Mouse (Mus musculus): ENCODE measurements at regions not wholly inside any gene's neighbourhood (a gene's known extent, or its start where the extent isn't known, plus 50 kb on each side); places are given as distances from the start of the nearest gene placed in this dataset.
A peak's percentile ranks its signal among the peaks of the same experiment; 100 is the strongest.

- DNase-seq (ENCODE audit: low read depth, low spot score), result no peak
Measured at GRCm38 (mm10) chr11:32990201-32990600, 157.0 kb downstream of the Fgf18 start.

- no peak for DNase-seq (ENCODE audit: low read depth, low spot score)
Measured at GRCm38 (mm10) chr11:32978899-32979298, 154.5 kb upstream of the Smim23 start.

- DNase-seq (ENCODE audit: low read depth, low spot score), result no peak
Measured at GRCm38 (mm10) chr11:32976572-32976971, 152.2 kb upstream of the Smim23 start.

DNA sequence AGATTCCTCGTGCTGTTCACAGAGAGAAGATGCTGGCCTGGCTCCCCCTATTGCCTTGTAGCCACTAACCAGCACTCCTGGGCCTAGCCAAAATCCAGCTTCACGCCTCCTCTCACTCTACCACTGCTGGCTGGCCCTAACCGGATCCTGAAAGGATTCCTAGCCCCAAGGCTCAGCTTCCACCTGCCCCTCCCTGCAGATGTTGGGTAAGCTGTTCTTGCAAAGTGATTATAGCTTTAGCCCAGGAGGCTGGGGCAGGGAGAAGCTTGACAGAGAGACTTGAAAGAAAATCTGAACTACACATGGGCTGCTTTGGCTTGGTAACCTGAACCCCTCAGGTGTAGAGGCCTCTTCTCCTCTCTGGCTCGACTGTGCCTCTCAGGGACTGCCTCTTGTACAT, 149.0 kb upstream of the Smim23 start:
- peak; percentile 18 for DNase-seq (ENCODE audit: low read depth, low spot score)

- no peak for DNase-seq (ENCODE audit: low read depth, low spot score)
Measured at GRCm38 (mm10) chr11:32965418-32965817, 141.0 kb upstream of the Smim23 start.

GRCm38 (mm10) chr11:32963625-32964293, 139.4 kb upstream of the Smim23 start:
- DNase-seq (ENCODE audit: low read depth, low spot score), result no peak

GRCm38 (mm10) chr11:32961600-32961999, 137.2 kb upstream of the Smim23 start:
- DNase-seq (ENCODE audit: low read depth, low spot score), result peak; percentile 75

GRCm38 (mm10) chr11:32958961-32959360, 134.6 kb upstream of the Smim23 start:
- no peak for DNase-seq (ENCODE audit: low read depth, low spot score)

- peak; percentile 30 for DNase-seq (ENCODE audit: low read depth, low spot score)
Measured at GRCm38 (mm10) chr11:32956993-32957392, 132.6 kb upstream of the Smim23 start.

GRCm38 (mm10) chr11:32952271-32952670, 127.9 kb upstream of the Smim23 start:
- no peak for DNase-seq (ENCODE audit: low read depth, low spot score)

DNA sequence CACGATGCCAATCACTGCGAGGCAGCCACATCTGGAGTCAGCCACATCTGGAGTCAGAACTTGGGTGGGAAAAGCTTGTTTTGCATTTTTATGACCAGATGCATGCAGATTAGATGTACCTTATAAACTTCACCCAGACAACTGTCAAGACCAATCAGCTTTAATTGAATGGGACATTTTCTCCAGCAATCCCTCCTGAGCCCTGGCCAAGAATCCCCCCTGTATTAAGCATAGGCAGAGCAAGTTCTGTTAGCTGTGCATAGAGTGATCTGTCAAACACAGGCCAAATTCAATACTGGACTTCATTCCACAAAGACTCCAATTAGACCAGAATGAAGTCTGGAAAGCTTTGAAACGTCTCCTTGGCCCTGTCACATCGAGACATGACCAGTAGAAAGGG, 123.7 kb upstream of the Smim23 start:
- DNase-seq (ENCODE audit: low read depth, low spot score), result no peak

DNA sequence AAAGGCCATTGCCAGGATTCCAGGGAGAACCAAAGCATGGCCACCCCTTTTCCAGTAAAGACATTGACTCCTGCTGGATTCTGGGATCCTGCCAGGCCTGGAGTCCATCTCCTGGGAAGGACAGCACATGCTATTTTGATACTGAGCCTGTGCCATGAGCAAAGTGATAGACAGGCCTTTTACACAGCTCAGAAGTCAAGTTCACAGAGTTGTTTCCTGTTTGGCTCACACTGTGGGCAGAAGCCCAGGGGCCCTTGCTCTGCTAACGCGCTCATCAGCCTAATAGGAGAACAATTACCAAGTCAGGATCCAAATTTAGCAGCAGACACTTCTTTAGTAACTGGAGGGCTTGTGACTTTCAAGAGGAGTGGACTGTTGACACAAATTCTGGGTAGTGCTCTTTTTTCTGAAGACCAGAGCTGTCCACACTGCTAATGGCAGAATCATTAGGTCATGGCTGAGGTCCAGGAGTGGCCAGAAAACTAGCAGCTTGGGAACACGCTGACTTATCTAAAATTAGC, 122.1 kb upstream of the Smim23 start:
- no peak for DNase-seq (ENCODE audit: low read depth, low spot score)

DNA sequence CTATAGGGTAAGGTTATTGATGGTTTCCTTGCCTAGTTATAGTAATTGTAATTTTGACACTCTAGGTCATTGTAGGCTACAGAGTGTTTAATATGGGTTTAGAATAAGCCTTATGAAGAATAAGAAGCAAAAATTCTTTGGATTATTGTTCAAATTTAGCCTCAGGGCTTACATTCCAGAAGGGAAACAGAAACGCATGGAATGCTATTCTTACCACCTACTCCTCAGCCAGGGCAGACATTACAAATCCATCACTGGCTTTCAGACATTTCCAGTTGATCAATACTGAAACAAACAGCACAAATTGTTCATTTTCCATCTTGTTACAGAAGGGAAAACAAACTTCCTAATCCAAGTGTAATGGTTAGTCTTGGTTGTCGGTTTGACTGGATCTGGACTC, 120.7 kb upstream of the Smim23 start:
- DNase-seq (ENCODE audit: low read depth, low spot score), result no peak

- DNase-seq (ENCODE audit: low read depth, low spot score), result no peak
Measured at GRCm38 (mm10) chr11:32941331-32942009, 117.1 kb upstream of the Smim23 start.

DNA sequence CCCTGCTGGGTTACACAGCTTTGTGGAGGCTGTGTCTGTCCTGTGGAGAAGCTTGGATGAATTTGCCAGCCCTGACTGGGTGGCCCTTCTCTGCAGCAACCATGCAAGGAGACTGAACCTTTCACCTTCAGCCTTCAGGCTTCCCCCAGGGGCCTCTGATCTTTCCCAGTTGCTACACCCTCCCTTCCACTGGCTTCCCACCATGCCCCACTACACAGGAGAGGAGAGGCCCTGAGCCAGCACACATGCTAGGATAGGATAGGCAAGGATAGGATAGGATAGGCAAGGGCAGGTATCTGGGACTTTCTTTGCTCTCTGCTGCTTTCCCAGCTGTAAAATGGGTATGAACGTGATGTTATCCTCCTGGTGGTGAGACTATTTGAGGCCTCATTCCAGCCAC, 114.7 kb upstream of the Smim23 start:
- no peak for DNase-seq (ENCODE audit: low read depth, low spot score)

- no peak for DNase-seq (ENCODE audit: low read depth, low spot score)
Measured at GRCm38 (mm10) chr11:32937167-32937566, 112.8 kb upstream of the Smim23 start.

DNA sequence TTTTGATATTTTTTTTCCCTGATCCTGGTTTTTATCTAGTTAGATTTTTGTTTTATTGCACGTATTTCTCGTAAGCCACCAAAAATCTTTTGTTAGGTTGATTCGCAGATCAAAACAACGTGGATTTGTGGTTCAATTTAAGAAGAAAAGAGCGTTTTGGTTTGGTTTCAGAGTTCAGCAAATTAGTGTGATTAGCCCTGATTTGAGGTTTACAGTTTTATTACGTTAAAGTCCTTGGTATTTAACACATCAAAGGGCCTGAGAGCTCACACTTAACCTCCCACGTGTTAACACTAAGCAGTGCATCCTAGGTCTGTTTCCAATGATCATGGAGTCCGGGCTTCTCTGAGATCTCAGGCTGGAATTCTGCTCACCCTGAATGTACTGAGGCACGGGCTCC, 107.5 kb upstream of the Smim23 start:
- DNase-seq (ENCODE audit: low read depth, low spot score), result no peak

DNA sequence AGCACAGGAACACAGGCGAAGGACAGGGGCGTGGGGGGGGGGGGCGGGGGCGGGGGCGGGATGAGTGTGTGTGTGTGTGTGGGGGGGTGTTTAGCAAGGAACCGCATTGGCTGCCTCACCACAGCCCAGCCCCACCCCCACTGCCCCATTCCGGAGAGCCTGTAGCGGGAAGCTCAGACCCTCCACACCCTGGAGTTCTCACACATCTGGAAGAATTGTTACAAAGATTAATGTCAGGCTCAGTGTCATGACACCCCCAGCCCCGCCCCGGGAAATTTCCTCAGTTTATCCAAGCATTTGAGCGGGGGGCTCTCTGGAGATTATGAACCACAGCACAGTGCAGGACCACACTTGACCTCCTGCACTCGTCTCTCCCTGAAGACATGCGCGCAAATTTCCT, 106.6 kb upstream of the Smim23 start:
- DNase-seq (ENCODE audit: low read depth, low spot score), result no peak

DNA sequence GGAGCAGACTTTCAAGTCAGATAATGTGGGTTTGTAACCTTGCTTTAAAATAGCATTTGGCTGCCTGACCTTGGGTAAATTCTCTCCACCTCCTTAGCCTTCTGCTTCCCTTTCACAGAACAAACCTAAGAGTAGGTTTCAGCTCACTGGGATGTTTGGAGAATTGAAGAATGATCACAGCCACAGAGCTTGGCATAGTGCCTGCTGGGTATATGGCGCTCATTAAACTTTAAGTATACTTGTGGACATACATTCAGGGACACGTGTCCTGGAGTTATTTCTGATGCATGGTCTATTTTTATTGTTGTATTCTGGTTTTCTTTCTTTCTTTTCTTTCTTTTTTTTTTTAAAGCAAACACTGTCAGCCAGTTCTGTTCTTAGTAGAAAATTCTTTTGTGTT, 104.4 kb upstream of the Smim23 start:
- DNase-seq (ENCODE audit: low read depth, low spot score), result no peak

- DNase-seq (ENCODE audit: low read depth, low spot score), result peak; percentile 33
Measured at GRCm38 (mm10) chr11:32925421-32926271, 101.2 kb upstream of the Smim23 start.

DNA sequence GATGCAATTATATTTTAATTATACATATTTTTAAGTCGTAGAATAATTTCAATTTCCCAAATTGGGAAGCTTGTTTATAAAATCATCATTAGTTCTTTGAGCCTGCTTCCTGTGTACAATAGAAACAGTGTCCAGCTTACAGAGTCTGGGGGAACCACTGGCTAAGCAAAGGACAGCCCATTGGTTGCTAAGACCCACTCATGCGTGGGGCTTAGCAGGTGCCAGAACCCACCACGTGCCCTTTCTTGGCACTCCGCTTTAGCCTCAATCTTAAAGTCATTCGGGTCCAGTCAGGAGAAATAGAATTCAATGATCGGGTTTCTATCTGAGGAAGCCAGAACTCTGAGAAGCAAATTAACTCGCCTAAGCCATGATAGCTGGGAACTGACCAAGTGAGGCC, 100.5 kb upstream of the Smim23 start:
- DNase-seq (ENCODE audit: low read depth, low spot score), result no peak

DNA sequence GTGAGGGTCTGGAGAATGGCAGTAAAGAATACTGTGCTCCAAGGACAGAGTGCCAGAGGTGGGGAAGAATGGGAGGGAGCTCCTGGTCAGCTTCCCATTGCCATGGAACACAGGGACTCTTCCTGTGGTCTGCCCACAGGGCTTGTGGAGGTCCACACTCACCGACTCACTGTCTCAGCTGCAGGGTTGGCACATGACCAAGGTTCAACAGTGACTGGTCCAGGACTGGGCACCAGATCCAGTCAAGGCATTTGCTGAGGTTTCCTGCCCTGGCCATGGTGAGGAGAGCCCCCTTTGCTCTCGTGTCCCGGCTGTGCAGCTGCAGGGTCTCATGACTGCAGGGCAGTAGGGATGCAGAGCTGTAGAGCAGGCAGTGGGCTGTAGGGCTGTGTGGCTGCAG, 88.7 kb upstream of the Smim23 start:
- no peak for DNase-seq (ENCODE audit: low read depth, low spot score)
